Mouse (Mus musculus) lung, adult 18-20 months (tissue): ENCODE results near the gene Sf3b1.

Experiments used
- DNase-seq, 2 experiments: peaks; one replicate each; pipeline ENCODE4 v3.0.0; 2022; ENCODE audit warnings: mixed read lengths in 2 of 2

Sf3b1 gene

GRCm38 (mm10) chr1:54935466-54935865 lies 91.8 kb downstream of the Sf3b1 start:
- DNase-seq = no peak
